Mouse (Mus musculus) thymus, adult 2 months (tissue): ENCODE measurements at regions not wholly inside any gene's neighbourhood (a gene's known extent, or its start where the extent isn't known, plus 50 kb on each side); places are given as distances from the start of the nearest gene placed in this dataset.

Experiments
- DNase-seq: peaks from one replicate; pipeline ENCODE4 v3.0.0; 2021
- H3K27ac ChIP-seq: fragments of 200-500 bp; 2 replicates; pipeline ENCODE4 v1.5.1; 2012; ENCODE audit warnings: low read length, control low read depth; ENCODE audit not compliant: control insufficient read depth, insufficient read depth
- H3K27me3 ChIP-seq: fragments of 200-500 bp; 2 replicates; pipeline ENCODE4 v1.6.1; 2012; ENCODE audit warnings: mild to moderate bottlenecking, low read length, moderate library complexity, mixed read lengths; ENCODE audit not compliant: control insufficient read depth, insufficient read depth
- H3K36me3 ChIP-seq: fragments of 200-500 bp; 2 replicates; pipeline ENCODE4 v1.6.1; 2012; ENCODE audit warnings: mild to moderate bottlenecking, low read length, moderate library complexity; ENCODE audit not compliant: control insufficient read depth, insufficient read depth
- H3K4me1 ChIP-seq: fragments of 200-500 bp; replicated peaks from 2 replicates; pipeline ENCODE4 v1.6.1; 2012; ENCODE audit warnings: low read length; ENCODE audit not compliant: control insufficient read depth, insufficient read depth
- H3K4me3 ChIP-seq: fragments of 200-500 bp; 2 replicates; pipeline ENCODE4 v1.5.1; 2012; ENCODE audit warnings: mild to moderate bottlenecking, low read length, control low read depth, moderate library complexity; ENCODE audit not compliant: control insufficient read depth, insufficient read depth
- CTCF ChIP-seq: fragments of 200-500 bp; IDR thresholded peaks from 2 replicates; pipeline ENCODE4 v1.5.1; 2012; ENCODE audit warnings: mild to moderate bottlenecking, control low read depth, low read length, moderate library complexity, borderline replicate concordance; ENCODE audit not compliant: control insufficient read depth, poor library complexity, insufficient read depth; ENCODE audit errors: extremely low read depth
- POLR2A ChIP-seq: fragments of 200-500 bp; IDR thresholded peaks from 2 replicates; pipeline ENCODE4 v1.6.1; 2012; ENCODE audit warnings: mild to moderate bottlenecking, low read length, control low read depth, moderate library complexity; ENCODE audit not compliant: control insufficient read depth, poor library complexity, insufficient read depth; ENCODE audit errors: extremely low read depth
- WGBS: fragments of 180-500 bp; shearing (Covaris S2); methylation state at CpG from one replicate; pipeline ENCODE4 v1.1.7; 2018; 5-methylcytosine and 5-hydroxymethylcytosine counted together

- no peaks in the 10 kb centered on the region for H3K27me3 ChIP-seq
- TF ChIP-seq CTCF (no peak), POLR2A (no peak)
- DNase-seq: no peak
These were observed 444.3 kb downstream of the Gm826 start for GRCm38 (mm10) chr2:159889701-159890100.

GRCm38 (mm10) chr2:159884773-159885459, 449.0 kb downstream of the Gm826 start:
- 94% methylated on average over 6 of the region's 6 CpGs for WGBS
- no peak overlapping the region for H3K4me3 ChIP-seq
- no peak overlapping the region for H3K27ac ChIP-seq
- no peak for DNase-seq
- TF ChIP-seq CTCF (no peak), POLR2A (no peak)
- H3K27me3 ChIP-seq: no peaks in the 10 kb centered on the region
- no peaks in the 10 kb centered on the region for H3K4me1 ChIP-seq
- no peaks in the 10 kb centered on the region for H3K36me3 ChIP-seq

More at GRCm38 (mm10) chr2:159889701-159890100, 444.3 kb downstream of the Gm826 start:
- no peaks in the 10 kb centered on the region for H3K36me3 ChIP-seq
- WGBS: 93% methylated on average over 2 of the region's 2 CpGs
- no peaks in the 10 kb centered on the region for H3K4me1 ChIP-seq
- H3K27ac ChIP-seq: no peak overlapping the region
- H3K4me3 ChIP-seq: no peak overlapping the region

GRCm38 (mm10) chr2:159866981-159867380, 467.0 kb downstream of the Gm826 start:
- no peaks in the 10 kb centered on the region for H3K4me1 ChIP-seq
- no peaks in the 10 kb centered on the region for H3K36me3 ChIP-seq
- H3K27ac ChIP-seq: no peak overlapping the region
- no peak overlapping the region for H3K4me3 ChIP-seq
- TF ChIP-seq CTCF: no peak
- TF ChIP-seq POLR2A: no peak
- DNase-seq: no peak
- WGBS: 49% methylated on average over 2 of the region's 2 CpGs
- H3K27me3 ChIP-seq: no peaks in the 10 kb centered on the region

- no peaks in the 10 kb centered on the region for H3K4me1 ChIP-seq
These were observed 467.6 kb downstream of the Gm826 start for GRCm38 (mm10) chr2:159866391-159866790.

GRCm38 (mm10) chr2:159863185-159863584, 470.8 kb downstream of the Gm826 start:
- Histone ChIP-seq H3K27me3 (no peaks in the 10 kb centered on the region), H3K36me3 (no peaks in the 10 kb centered on the region), H3K4me3 (no peak overlapping the region), H3K27ac (no peak overlapping the region), H3K4me1 (no peaks in the 10 kb centered on the region)
- WGBS: 81% methylated on average over 1 of the region's 1 CpGs
- DNase-seq: no peak
- TF ChIP-seq POLR2A: no peak

More at GRCm38 (mm10) chr2:159866391-159866790, 467.6 kb downstream of the Gm826 start:
- Histone ChIP-seq H3K36me3 (no peaks in the 10 kb centered on the region), H3K4me3 (no peak overlapping the region), H3K27ac (no peak overlapping the region), H3K27me3 (no peaks in the 10 kb centered on the region)
- TF ChIP-seq POLR2A (no peak), CTCF (no peak)
- 67% methylated on average over 1 of the region's 1 CpGs for WGBS
- no peak for DNase-seq

- 90% methylated on average over 5 of the region's 5 CpGs for WGBS
- DNase-seq: no peak
These were observed 479.9 kb downstream of the Gm826 start for GRCm38 (mm10) chr2:159853891-159854665.

GRCm38 (mm10) chr2:159852959-159853358, 481.0 kb downstream of the Gm826 start:
- no peak for DNase-seq
- Histone ChIP-seq H3K27me3 (no peaks in the 10 kb centered on the region), H3K4me3 (no peak overlapping the region), H3K36me3 (no peaks in the 10 kb centered on the region), H3K27ac (no peak overlapping the region), H3K4me1 (no peaks in the 10 kb centered on the region)
- TF ChIP-seq CTCF (no peak), POLR2A (no peak)
- 92% methylated on average over 4 of the region's 4 CpGs for WGBS

More at GRCm38 (mm10) chr2:159853891-159854665, 479.9 kb downstream of the Gm826 start:
- Histone ChIP-seq H3K27me3 (no peaks in the 10 kb centered on the region), H3K4me3 (no peak overlapping the region), H3K4me1 (no peaks in the 10 kb centered on the region), H3K36me3 (no peaks in the 10 kb centered on the region), H3K27ac (no peak overlapping the region)
- TF ChIP-seq CTCF (no peak), POLR2A (no peak)
